Comparison of ENCODE assay signal across 11 mouse cellular contexts in genomic region chr12:71376966-71377365, GRCm38 (mm10).
A peak's percentile ranks its signal among the peaks of the same experiment; 100 is the strongest.
DNase-seq lines count a peak whose midpoint lies in the region; ATAC-seq and TF ChIP-seq lines count a peak whose summit lies in the region.
"Had no signal": no experiment of that assay in that cellular context is flagged by ENCODE, and none has a peak within 500 bp of the region (broad histone marks: within the 10 kb centered on the region; RNA-seq: fewer than 3 reads in every experiment).

No protein-coding gene starts in this region.

- peak overlapping the region; percentile 70 for H3K4me2 ChIP-seq in myocyte (ENCODE audit: low read depth)
- H3K4me2 ChIP-seq: embryonic facial prominence, embryonic 15.5 days; midbrain, embryonic 12.5 days had no signal

- 68% methylated on average over 9 of the region's 9 CpGs for WGBS in hindbrain, embryonic 10.5 days

- H3K4me3 ChIP-seq in hindbrain, embryonic 10.5 days, result no peak overlapping the region
- H3K4me3 ChIP-seq in myocyte, result no peak overlapping the region
- H3K4me3 ChIP-seq: embryonic facial prominence, embryonic 15.5 days; midbrain, embryonic 12.5 days had no signal

- H3K79me2 ChIP-seq in myocyte (ENCODE audit: control insufficient read depth, insufficient read depth), result no peaks in the 10 kb centered on the region

- ATAC-seq in cerebellum, adult (ENCODE audit: insufficient number of reproducible peaks, low FRiP score, low TSS enrichment), result no peak

- TF ChIP-seq POLR2A in myocyte (IDR thresholded peaks at IDR 0.05; ENCODE audit: insufficient read length, low read depth), result no peak

- H3ac ChIP-seq in myocyte (ENCODE audit: control insufficient read depth, insufficient read length), result no peak overlapping the region

- DNase-seq in layer of hippocampus, adult 9-10 months (ENCODE audit: low spot score), result peak; percentile 29
- DNase-seq in layer of hippocampus, postnatal 36 days, result no peak
- DNase-seq in brain, adult 2 months (ENCODE audit: low read depth, low spot score), result peak; percentile 75
- DNase-seq in hindbrain, embryonic 10.5 days (ENCODE audit: low spot score), result no peak
- DNase-seq in right cerebral cortex, postnatal 14 days, result no peak
- DNase-seq in natural killer cell, adult 2 months (ENCODE audit: low spot score in 2 of 2), result no peak
- DNase-seq: thymus, postnatal 4 days had no signal

- peaks cover 29% of the 10 kb centered on the region for H3K4me1 ChIP-seq in hindbrain, embryonic 10.5 days (replicated peaks)

- no peaks in the 10 kb centered on the region for H3K27me3 ChIP-seq in hindbrain, embryonic 10.5 days (ENCODE audit: insufficient read depth, poor library complexity, severe bottlenecking)
- no peaks in the 10 kb centered on the region for H3K27me3 ChIP-seq in myocyte (ENCODE audit: control insufficient read depth, insufficient read depth, insufficient read length)
- H3K27me3 ChIP-seq: embryonic facial prominence, embryonic 15.5 days; midbrain, embryonic 12.5 days had no signal

- H3K36me3 ChIP-seq in hindbrain, embryonic 10.5 days, result no peaks in the 10 kb centered on the region
- no peaks in the 10 kb centered on the region for H3K36me3 ChIP-seq in myocyte (ENCODE audit: control insufficient read depth, insufficient read depth)
- H3K36me3 ChIP-seq: embryonic facial prominence, embryonic 15.5 days; midbrain, embryonic 12.5 days had no signal

- H3K9me3 ChIP-seq in hindbrain, embryonic 10.5 days, result no peaks in the 10 kb centered on the region
- H3K9me3 ChIP-seq: embryonic facial prominence, embryonic 15.5 days; midbrain, embryonic 12.5 days had no signal

- 0 out of 2 replicates have a peak overlapping the region, but pooled peaks have one; percentile 29 for H3K27ac ChIP-seq in hindbrain, embryonic 10.5 days
- H3K27ac ChIP-seq: embryonic facial prominence, embryonic 15.5 days; midbrain, embryonic 12.5 days had no signal

TF ChIP-seq in myocyte, 11 proteins besides CTCF, POLR2A, EP300 and RAD21:
- TF ChIP-seq E2F4 (IDR thresholded peaks at IDR 0.05; ENCODE audit: insufficient read depth) (no peak), MAX (IDR thresholded peaks at IDR 0.05; ENCODE audit: low read depth) (no peak), REST (IDR thresholded peaks at IDR 0.05; ENCODE audit: insufficient read depth, insufficient read length) (no peak), MYOG (IDR thresholded peaks at IDR 0.05; ENCODE audit: control insufficient read depth in 1 of 3, insufficient read depth in 1 of 3, insufficient read length in 2 of 3, low read depth in 2 of 3) (peak in 2 of 3 experiments; percentile 58 to 78), SRF (IDR thresholded peaks at IDR 0.05; ENCODE audit: control insufficient read depth, insufficient read length, low read depth) (no peak), POLR2AphosphoS2 (IDR thresholded peaks at IDR 0.05; ENCODE audit: insufficient read length, low read depth) (no peak), TCF12 (IDR thresholded peaks at IDR 0.05; ENCODE audit: insufficient read depth, poor library complexity, severe bottlenecking) (peak; percentile 81), TCF3 (IDR thresholded peaks at IDR 0.05; ENCODE audit: insufficient read length, low read depth) (no peak), CEBPB (IDR thresholded peaks at IDR 0.05; ENCODE audit: insufficient read depth, poor library complexity, severe bottlenecking) (no peak), USF1 (IDR thresholded peaks at IDR 0.05; ENCODE audit: low read depth) (no peak), MYOD1 (IDR thresholded peaks at IDR 0.05; ENCODE audit: control insufficient read depth in 1 of 3, insufficient read length in 2 of 3, low read depth in 2 of 3) (peak in 2 of 3 experiments; percentile 87 to 88)
TF ChIP-seq in myocyte: peak in this region for 3.

Comparison
In these comparisons a context has a peak if more than half of its experiments do, and no peak if none do; other contexts are left out.
1. DNase-seq: peak in layer of hippocampus, adult 9-10 months (single experiment) and brain, adult 2 months (single experiment); none in layer of hippocampus, postnatal 36 days (0 of 2), hindbrain, embryonic 10.5 days (single experiment), right cerebral cortex, postnatal 14 days (single experiment) and natural killer cell, adult 2 months (0 of 2).